Mouse (Mus musculus) MEL (cell line): ENCODE data around the gene Eml1.

Source experiments
- CTCF ChIP-seq, 3 experiments: IDR thresholded peaks in 2 of 3; conservative IDR thresholded peaks in 1 of 3; 2 replicates each; pipeline ENCODE4 v1.5.1; 2011 to 2012; ENCODE audit warnings: low read length in 3 of 3, low read depth in 2 of 3, mild to moderate bottlenecking in 2 of 3, improper control_type of control experiment in 1 of 3, inconsistent platforms in 1 of 3, mixed read lengths in 1 of 3, moderate library complexity in 1 of 3; ENCODE audit not compliant: control insufficient read depth in 1 of 3, insufficient read depth in 1 of 3, poor library complexity in 1 of 3, severe bottlenecking in 1 of 3
- MAFK ChIP-seq: IDR thresholded peaks from 2 replicates; pipeline ENCODE4 v1.6.1; 2011; ENCODE audit warnings: low read depth, mild to moderate bottlenecking, low read length, improper control_type of control experiment, borderline replicate concordance

DNA sequence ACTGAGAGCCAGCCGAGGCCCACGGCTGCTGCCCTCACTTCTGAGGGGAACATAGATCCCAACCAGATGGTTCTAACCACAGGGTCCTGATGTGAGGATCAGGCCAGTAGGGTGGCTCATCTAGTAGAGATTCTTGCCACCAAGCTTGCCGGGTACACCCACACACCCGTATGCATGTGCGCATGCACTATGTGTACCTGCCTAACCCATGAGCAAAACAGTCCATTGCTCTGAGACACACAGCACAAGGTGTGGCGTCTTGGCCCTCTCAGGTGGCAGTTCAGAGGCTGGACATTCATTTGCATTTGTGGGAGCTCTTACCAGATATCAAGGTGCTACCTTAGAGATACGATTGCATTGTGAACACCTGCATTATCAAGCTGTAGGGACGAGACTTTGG, 22.6 kb upstream of the Eml1 start:
- no peak for TF ChIP-seq CTCF (IDR thresholded peaks at IDR 0.05 in 2 of 3, conservative IDR thresholded peaks at IDR 0.05 in 1 of 3; ENCODE audit: control insufficient read depth in 1 of 3, insufficient read depth in 1 of 3, low read depth in 2 of 3, low read length in 3 of 3, poor library complexity in 1 of 3, severe bottlenecking in 1 of 3)
- TF ChIP-seq MAFK = no peak
